Mouse (Mus musculus) left cerebral cortex, adult 18-20 months (tissue): ENCODE results near the gene Adora2a. TPM values are rescaled to one million over a fixed set of nuclear protein-coding genes. Genes with fewer than 3 reads are reported as not detected.
"Not testable (repeated sequence)": the region's sequence is repeated elsewhere in the genome, so short reads cannot be mapped to it uniquely, and the experiment has no call there.

Source experiments
- DNase-seq, 2 experiments: peaks; one replicate each; pipeline ENCODE4 v3.0.0; 2021 to 2022; ENCODE audit warnings: low spot score in 2 of 2, mixed read lengths in 1 of 2
- long read RNA-seq, 2 experiments: library from polyadenylated mRNA; stranded (forward); transcript quantifications; one replicate each; pipeline ENCODE4 v2.0.0; 2021
- total RNA-seq, 2 experiments: library from RNA; stranded (reverse); gene quantifications; 2 replicates each; pipeline ENCODE4 v1.2.3; 2021

Adora2a gene
- total RNA-seq = 10 to 100 TPM; 17.3 to 35.0 TPM
- long read RNA-seq, experiment 1, partial matches to known transcripts = 1 of 3 reads
- long read RNA-seq, experiment 1, other reads (novel, unspliced or antisense) = 1 of 3 reads
- long read RNA-seq, experiment 2, partial matches to known transcripts = 2 of 9 reads
- long read RNA-seq, experiment 2, other reads (novel, unspliced or antisense) = 3 of 9 reads

- no peak for DNase-seq
Observed at GRCm38 (mm10) chr10:75316872-75316907, at the start of gene Adora2a. Gene Adora2a, plus strand, starts transcription at chr10:75316877.

DNA sequence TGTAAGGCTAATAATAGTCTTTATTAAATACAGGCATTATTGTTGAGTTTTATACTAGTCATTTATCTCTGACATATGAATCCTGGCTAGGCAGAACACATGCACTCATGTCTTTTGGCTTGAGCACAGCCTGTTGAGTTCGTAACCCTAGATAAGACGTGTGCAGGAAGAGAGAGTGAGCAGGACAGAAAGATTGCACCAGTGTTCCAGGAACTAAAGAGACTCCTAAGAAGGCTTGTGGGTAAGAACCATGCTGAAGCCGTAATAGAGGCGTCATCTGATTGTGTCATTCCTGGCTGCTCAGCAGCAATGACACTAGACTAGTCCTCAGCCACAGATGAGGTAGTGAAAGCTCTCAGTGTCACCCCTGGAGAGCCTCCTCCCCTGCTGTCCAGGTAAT is 43.7 kb upstream of the Adora2a start:
- no peak for DNase-seq

- DNase-seq = no peak
Observed at GRCm38 (mm10) chr10:75276427-75277013, 40.2 kb upstream of the Adora2a start.

DNA sequence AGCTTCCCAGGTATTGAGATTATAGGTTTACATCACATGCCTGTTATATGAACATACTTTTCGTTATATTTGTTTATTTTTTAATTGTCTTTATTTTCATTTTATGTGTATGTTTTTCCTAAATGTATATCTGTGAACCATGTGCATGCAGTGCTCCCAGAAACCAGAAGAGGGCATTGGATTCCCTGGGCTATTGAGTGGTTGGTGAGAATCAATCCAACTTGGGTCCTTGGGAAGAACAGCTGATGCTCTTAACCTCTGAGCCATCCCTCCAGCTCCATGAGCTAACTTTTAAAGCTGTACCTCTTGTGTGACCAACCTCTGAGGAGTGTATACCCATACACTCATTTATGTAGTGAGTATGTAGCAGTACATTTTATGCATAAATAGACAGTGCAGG is 39.2 kb upstream of the Adora2a start:
- peak; percentile 26 for DNase-seq

- no peak for DNase-seq
Observed at GRCm38 (mm10) chr10:75282648-75283047, 34.0 kb upstream of the Adora2a start.

- DNase-seq = no peak
Observed at GRCm38 (mm10) chr10:75283821-75284220, 32.9 kb upstream of the Adora2a start.

- no peak for DNase-seq
Observed at GRCm38 (mm10) chr10:75288579-75288978, 28.1 kb upstream of the Adora2a start.

- DNase-seq = no peak
Observed at GRCm38 (mm10) chr10:75289392-75289791, 27.3 kb upstream of the Adora2a start.

- no peak for DNase-seq
Observed at GRCm38 (mm10) chr10:75290650-75291049, 26.0 kb upstream of the Adora2a start.

- no peak for DNase-seq
Observed at GRCm38 (mm10) chr10:75291338-75291737, 25.3 kb upstream of the Adora2a start.

DNA sequence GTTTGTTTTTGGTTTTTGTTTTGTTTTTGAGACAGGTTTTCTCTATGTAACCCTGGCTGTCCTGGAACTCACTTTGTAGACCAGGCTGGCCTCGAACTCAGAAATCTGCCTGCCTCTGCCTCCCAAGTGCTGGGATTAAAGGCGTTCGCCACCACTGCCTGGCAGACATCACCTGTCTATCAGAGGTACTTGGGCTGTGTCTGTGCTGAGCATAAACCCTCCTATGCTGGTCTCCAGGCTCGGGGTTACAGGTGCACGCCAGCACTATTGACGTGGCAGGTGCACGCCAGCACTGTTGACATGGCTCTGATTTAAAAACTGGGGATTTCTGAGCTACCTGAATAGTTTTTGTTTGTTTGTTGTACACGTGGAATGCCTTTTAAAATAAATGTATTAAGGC is 24.5 kb upstream of the Adora2a start:
- DNase-seq = not testable (repeated sequence)

DNA sequence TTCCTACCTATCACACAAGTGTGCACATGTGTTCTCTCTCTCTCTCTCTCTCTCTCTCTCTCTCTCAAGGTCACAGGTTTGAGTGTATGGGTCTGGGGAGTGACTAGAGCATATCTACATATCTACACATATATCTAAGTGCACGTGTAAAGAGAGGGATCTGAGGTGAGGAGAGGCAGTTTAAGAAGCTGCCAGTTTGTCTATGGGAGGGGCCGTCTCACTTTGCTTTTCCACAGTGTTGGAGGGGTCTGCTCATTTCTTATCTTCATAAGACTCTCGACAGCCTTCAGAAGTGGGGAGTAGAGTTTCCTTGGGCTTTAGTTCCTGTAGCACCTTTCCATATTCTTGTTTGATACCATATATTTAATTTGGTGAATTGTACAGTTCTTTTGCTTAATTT is 23.4 kb upstream of the Adora2a start:
- no peak for DNase-seq

- DNase-seq = no peak
Observed at GRCm38 (mm10) chr10:75294362-75294761, 22.3 kb upstream of the Adora2a start.

GRCm38 (mm10) chr10:75294926-75295325 is 21.8 kb upstream of the Adora2a start:
- DNase-seq = no peak

GRCm38 (mm10) chr10:75298608-75299007 is 18.1 kb upstream of the Adora2a start:
- no peak for DNase-seq

DNA sequence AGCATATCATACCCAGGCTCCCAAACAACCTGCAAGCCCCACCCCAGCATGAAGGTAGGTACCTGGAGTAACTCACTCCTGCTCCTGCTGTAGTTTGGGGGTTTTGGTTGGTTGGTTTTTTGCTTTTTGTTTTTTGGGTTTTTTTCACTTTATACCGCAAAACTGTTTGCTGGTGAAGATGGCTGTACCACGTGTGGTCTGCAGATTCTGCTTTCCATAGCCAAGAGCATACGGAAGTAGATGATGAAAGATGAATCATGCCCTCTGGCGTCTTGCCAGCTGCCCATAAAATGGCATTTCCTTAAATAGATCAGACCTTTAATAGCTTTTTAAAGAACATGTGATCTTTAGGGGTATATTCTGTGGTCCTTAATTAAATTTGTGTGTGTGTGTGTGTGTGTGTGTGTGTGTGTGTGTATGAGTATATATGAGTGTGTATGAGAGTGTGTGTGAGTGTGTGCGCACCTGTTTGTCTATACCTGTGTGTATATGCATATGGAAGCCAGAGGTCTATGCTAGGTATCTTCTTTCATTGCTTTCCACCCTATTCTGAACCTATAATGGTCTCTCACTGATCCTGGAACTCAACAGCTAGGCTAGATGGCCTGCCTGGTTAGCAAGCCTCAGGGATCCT is 16.8 kb upstream of the Adora2a start:
- no peak for DNase-seq

DNA sequence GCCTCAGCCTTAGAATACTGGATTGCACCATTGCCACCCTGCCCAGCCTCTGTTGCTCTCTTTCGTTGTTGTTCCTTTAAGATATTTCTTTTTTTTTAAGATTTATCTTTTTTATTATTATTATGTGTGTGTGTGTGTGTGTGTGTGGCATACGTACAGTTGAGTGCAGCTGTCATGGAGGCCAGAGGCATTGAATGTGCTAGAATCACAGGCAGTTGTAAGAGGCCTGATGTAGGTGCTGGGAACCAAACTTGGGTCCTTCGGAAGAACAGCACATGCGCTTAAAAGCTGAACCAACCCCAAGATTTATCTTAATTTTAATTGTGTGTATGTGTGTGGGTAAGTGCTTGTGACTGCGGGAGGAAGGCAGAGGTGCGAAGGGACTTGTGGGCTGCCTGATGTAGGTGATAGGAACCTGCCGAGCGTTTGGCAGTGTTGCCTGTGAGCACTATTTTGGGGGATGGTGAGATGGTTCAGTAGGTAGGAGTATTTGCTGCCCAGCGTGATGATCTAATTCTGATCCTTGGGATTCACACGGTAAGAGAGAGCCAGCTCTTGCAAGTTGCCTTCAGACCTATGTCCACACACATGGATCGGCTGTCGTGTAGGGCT is 15.4 kb upstream of the Adora2a start:
- DNase-seq = no peak

GRCm38 (mm10) chr10:75301937-75302336 is 14.7 kb upstream of the Adora2a start:
- DNase-seq = no peak

DNA sequence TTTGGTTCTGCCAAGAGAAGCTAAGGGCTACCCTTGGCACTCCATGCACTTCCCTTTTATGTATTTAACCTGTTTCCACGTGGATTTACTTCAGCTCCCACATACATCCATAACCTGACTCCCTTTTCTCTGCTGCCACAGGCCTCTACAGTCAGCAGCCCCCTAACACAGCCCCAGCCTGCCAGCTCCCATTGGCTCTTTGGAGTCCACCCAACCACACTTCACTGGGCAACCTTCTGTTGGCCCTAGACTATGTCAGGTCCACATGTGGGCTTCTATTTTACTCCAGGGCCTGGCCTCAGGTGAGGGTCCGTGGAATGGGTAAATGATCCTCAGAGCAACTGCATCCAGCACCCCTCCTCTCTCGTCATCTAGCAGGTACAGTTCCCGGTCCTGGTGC is 14.1 kb upstream of the Adora2a start:
- DNase-seq = no peak

DNA sequence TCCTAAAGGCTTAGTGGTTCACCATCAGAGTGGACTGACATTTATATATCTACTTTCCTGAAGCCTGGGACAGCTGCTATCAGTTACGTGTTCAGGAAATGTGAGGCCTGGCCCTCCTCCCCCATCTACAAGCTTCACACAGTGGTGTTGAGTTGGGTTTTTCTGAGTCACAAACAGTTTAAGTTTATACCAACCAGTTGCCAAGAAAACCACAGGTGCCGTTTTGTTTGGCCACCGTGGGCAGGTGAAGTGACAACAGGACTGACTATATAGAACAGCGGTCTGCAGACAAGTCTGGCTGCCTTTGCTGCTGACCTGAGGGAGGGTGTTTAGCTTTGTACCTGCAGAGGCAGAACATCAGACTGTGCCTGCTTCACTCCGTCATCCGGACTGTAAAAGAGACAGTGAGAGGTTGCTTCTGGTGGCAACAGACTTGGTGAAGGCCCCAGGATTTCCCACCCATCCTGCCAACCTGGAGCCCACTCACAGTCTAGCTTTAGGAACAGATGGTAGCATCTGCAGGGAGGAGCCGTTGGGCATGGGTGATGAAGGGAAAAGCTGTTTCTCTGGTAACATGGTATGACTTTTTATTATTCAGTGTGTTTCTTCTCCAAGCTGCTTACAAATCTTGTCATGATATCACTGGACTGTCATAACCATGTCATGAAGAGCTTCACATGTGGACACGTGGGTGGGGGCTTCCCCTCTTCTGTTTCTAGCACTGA is 13.2 kb upstream of the Adora2a start:
- peak; percentile 60 to 72 for DNase-seq

GRCm38 (mm10) chr10:75304049-75304405 is 12.7 kb upstream of the Adora2a start:
- no peak for DNase-seq

- no peak for DNase-seq
Observed at GRCm38 (mm10) chr10:75304413-75304812, 12.3 kb upstream of the Adora2a start.

- DNase-seq = no peak
Observed at GRCm38 (mm10) chr10:75307130-75307529, 9.5 kb upstream of the Adora2a start.
